In genomic region chr13:45867273-45867672, GRCm38 (mm10) we compare ENCODE assay signal across 11 mouse cellular contexts.
A peak's percentile ranks its signal among the peaks of the same experiment; 100 is the strongest.
DNase-seq lines count a peak whose midpoint lies in the region; ATAC-seq and TF ChIP-seq lines count a peak whose summit lies in the region.
"Had no signal": no experiment of that assay in that cellular context is flagged by ENCODE, and none has a peak within 500 bp of the region (broad histone marks: within the 10 kb centered on the region; RNA-seq: fewer than 3 reads in every experiment).

No protein-coding gene starts in this region.

- TF ChIP-seq EP300 in heart, postnatal 0 days (IDR thresholded peaks at IDR 0.05; ENCODE audit: low read depth): no peak
- no peak for TF ChIP-seq EP300 in liver, embryonic 14.5 days (IDR thresholded peaks at IDR 0.05; ENCODE audit: low read depth)

- H3K4me1 ChIP-seq in heart, postnatal 0 days (ENCODE audit: control insufficient read depth, insufficient read depth): no peaks in the 10 kb centered on the region
- peaks cover 11% of the 10 kb centered on the region for H3K4me1 ChIP-seq in heart, embryonic 12.5 days (replicated peaks)
- peaks cover 18 to 35% of the 10 kb centered on the region in 2 experiments for H3K4me1 ChIP-seq in liver, embryonic 14.5 days (replicated peaks; ENCODE audit: control insufficient read depth in 2 of 2, insufficient read depth in 2 of 2, low read length in 1 of 2)
- H3K4me1 ChIP-seq: hindbrain, embryonic 15.5 days; neural tube, embryonic 12.5 days had no signal

- H3K9ac ChIP-seq in heart, postnatal 0 days (replicated peaks; ENCODE audit: low read depth, low read length): no peak overlapping the region
- no peak overlapping the region for H3K9ac ChIP-seq in heart, embryonic 12.5 days
- no peak overlapping the region for H3K9ac ChIP-seq in liver, embryonic 14.5 days (replicated peaks)
- H3K9ac ChIP-seq: hindbrain, embryonic 15.5 days; neural tube, embryonic 12.5 days had no signal

- no peak overlapping the region for H3K27ac ChIP-seq in heart, postnatal 0 days (ENCODE audit: low read depth)
- no peak overlapping the region for H3K27ac ChIP-seq in heart, embryonic 12.5 days (ENCODE audit: poor library complexity, severe bottlenecking)
- no peak overlapping the region for H3K27ac ChIP-seq in liver, embryonic 14.5 days
- H3K27ac ChIP-seq: hindbrain, embryonic 15.5 days; neural tube, embryonic 12.5 days had no signal

- ATAC-seq in heart, postnatal 0 days (ENCODE audit: insufficient read depth, low read depth): no peak
- ATAC-seq in heart, embryonic 12.5 days (ENCODE audit: insufficient number of reproducible peaks, low FRiP score): no peak
- peak; percentile 51; the same call in 1 of the 2 replicates for ATAC-seq in liver, embryonic 14.5 days (ENCODE audit: insufficient read depth)
- no peak for ATAC-seq in inflammation-experienced regulatory T-cells, adult 6 months

- no peaks in the 10 kb centered on the region for H3K27me3 ChIP-seq in heart, postnatal 0 days (ENCODE audit: control insufficient read depth, insufficient read depth, low read length)
- H3K27me3 ChIP-seq in heart, embryonic 12.5 days (replicated peaks): no peaks in the 10 kb centered on the region
- no peaks in the 10 kb centered on the region for H3K27me3 ChIP-seq in liver, embryonic 14.5 days (ENCODE audit: control insufficient read depth, insufficient read depth, low read length)
- H3K27me3 ChIP-seq: hindbrain, embryonic 15.5 days; neural tube, embryonic 12.5 days had no signal

- H3K36me3 ChIP-seq in heart, postnatal 0 days (replicated peaks; ENCODE audit: control insufficient read depth, insufficient read depth, low read length): no peaks in the 10 kb centered on the region; the same call in 1 of the 2 replicates
- peaks cover 6% of the 10 kb centered on the region; the same call in 1 of the 2 replicates for H3K36me3 ChIP-seq in heart, embryonic 12.5 days
- no peaks in the 10 kb centered on the region for H3K36me3 ChIP-seq in liver, embryonic 14.5 days (replicated peaks; ENCODE audit: control insufficient read depth, insufficient read depth, low read depth)
- H3K36me3 ChIP-seq: hindbrain, embryonic 15.5 days; neural tube, embryonic 12.5 days had no signal

- peak; percentile 33 for DNase-seq in heart, postnatal 0 days (ENCODE audit: low spot score)
- peak; percentile 51 for DNase-seq in urinary bladder, postnatal 25 days (ENCODE audit: low spot score)
- DNase-seq in urinary bladder, postnatal 10 days (ENCODE audit: low spot score): no peak
- no peak for DNase-seq in liver, embryonic 14.5 days (ENCODE audit: low read depth in 3 of 3, low spot score in 3 of 3)
- DNase-seq in thymus, postnatal 25 days: no peak
- no peak for DNase-seq in embryo, embryonic 10 days (ENCODE audit: low spot score)
- DNase-seq: thymus, adult 18-20 months had no signal

- H3K4me2 ChIP-seq in heart, postnatal 0 days (ENCODE audit: low read depth, low read length): no peak overlapping the region
- H3K4me2 ChIP-seq in heart, embryonic 12.5 days: no peak overlapping the region
- H3K4me2 ChIP-seq in liver, embryonic 14.5 days (ENCODE audit: low read depth): no peak overlapping the region
- H3K4me2 ChIP-seq: hindbrain, embryonic 15.5 days; neural tube, embryonic 12.5 days had no signal

- no peak for TF ChIP-seq CTCF in heart, postnatal 0 days (IDR thresholded peaks at IDR 0.05; ENCODE audit: low read depth)
- no peak for TF ChIP-seq CTCF in liver, embryonic 14.5 days (IDR thresholded peaks at IDR 0.05; ENCODE audit: low read depth)

- no peaks in the 10 kb centered on the region for H3K9me3 ChIP-seq in heart, postnatal 0 days (replicated peaks; ENCODE audit: control insufficient read depth, low read length)
- no peaks in the 10 kb centered on the region for H3K9me3 ChIP-seq in heart, embryonic 12.5 days (replicated peaks)
- no peaks in the 10 kb centered on the region for H3K9me3 ChIP-seq in liver, embryonic 14.5 days (ENCODE audit: control insufficient read depth, low read length)
- H3K9me3 ChIP-seq: hindbrain, embryonic 15.5 days; neural tube, embryonic 12.5 days had no signal

- H3K4me3 ChIP-seq in heart, postnatal 0 days (ENCODE audit: low read depth, low read length): no peak overlapping the region
- no peak overlapping the region for H3K4me3 ChIP-seq in heart, embryonic 12.5 days
- no peak overlapping the region for H3K4me3 ChIP-seq in liver, embryonic 14.5 days (ENCODE audit: insufficient read depth in 1 of 2, low read depth in 2 of 2, low read length in 2 of 2)
- H3K4me3 ChIP-seq: hindbrain, embryonic 15.5 days; neural tube, embryonic 12.5 days had no signal

- 55% methylated on average over 14 of the region's 14 CpGs for WGBS in heart, postnatal 0 days
- WGBS in heart, embryonic 12.5 days: 73% methylated on average over 14 of the region's 14 CpGs
- 44% methylated on average over 14 of the region's 14 CpGs for WGBS in liver, embryonic 14.5 days (ENCODE audit: insufficient replicate concordance)

Comparison
In these comparisons a context has a peak if more than half of its experiments do, and no peak if none do; other contexts are left out.
1. DNase-seq: peak in heart, postnatal 0 days (single experiment) and urinary bladder, postnatal 25 days (single experiment); none in urinary bladder, postnatal 10 days (single experiment), liver, embryonic 14.5 days (0 of 3), thymus, postnatal 25 days (single experiment) and embryo, embryonic 10 days (single experiment).